Comparison of ENCODE assay signal across 15 mouse cellular contexts in the genomic region with DNA sequence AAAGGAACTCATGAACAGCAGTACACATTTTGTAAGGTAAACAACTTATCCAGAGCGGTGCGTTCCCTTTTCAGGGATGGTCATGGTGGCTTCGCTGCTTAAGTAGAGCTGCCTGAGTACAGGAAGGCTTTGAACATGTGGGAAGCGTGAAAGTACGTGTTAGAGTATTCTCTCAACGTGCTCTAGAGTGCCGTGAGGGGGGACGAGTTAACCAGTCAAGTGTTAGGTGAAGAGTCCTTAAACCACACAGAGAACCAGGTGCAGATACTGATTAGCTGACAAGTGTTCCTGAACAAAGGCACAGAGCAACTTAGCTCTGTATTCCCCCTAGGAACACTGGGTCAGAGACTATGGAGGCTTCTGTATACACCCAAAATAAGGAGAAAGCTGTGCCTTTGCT.
"Had no signal": no experiment of that assay in that cellular context is flagged by ENCODE, and none has a peak within 500 bp of the region (broad histone marks: within the 10 kb centered on the region; RNA-seq: fewer than 3 reads in every experiment).

No protein-coding gene starts in this region.

- H3K9me3 ChIP-seq: neural tube, embryonic 15.5 days; stomach, embryonic 15.5 days had no signal

- H3K9ac ChIP-seq: neural tube, embryonic 15.5 days; stomach, embryonic 15.5 days had no signal

- H3K4me1 ChIP-seq: neural tube, embryonic 15.5 days; stomach, embryonic 15.5 days had no signal

- H3K4me2 ChIP-seq: neural tube, embryonic 15.5 days; stomach, embryonic 15.5 days had no signal

- H3K27ac ChIP-seq: neural tube, embryonic 15.5 days; stomach, embryonic 15.5 days; stomach, postnatal 0 days had no signal

- DNase-seq: retina, postnatal 1 day; right cerebral cortex, adult 18-20 months; right cerebral cortex, postnatal 14 days; right cerebral cortex, postnatal 25 days; right cerebral cortex, postnatal 4 days; spleen, adult 18-20 months; thymus, adult 18-20 months; thymus, adult 2 months; thymus, postnatal 14 days; thymus, postnatal 25 days; thymus, postnatal 36 days; thymus, postnatal 4 days had no signal

- H3K27me3 ChIP-seq: neural tube, embryonic 15.5 days; stomach, embryonic 15.5 days had no signal

- H3K4me3 ChIP-seq: neural tube, embryonic 15.5 days; stomach, embryonic 15.5 days had no signal
